Mouse (Mus musculus): ENCODE results near the gene Arhgap1. TPM values are rescaled to one million over a fixed set of nuclear protein-coding genes. Genes with fewer than 3 reads are reported as not detected.

Gene Arhgap1
- polyA plus RNA-seq, 1 experiment from 2014 or later, result 151 TPM

- H3K9me3 ChIP-seq (ENCODE audit: low read length), result no peaks in the 10 kb centered on the region
- no peak overlapping the region for H3K4me3 ChIP-seq (ENCODE audit: low read depth, low read length)
- no peaks in the 10 kb centered on the region for H3K36me3 ChIP-seq (ENCODE audit: insufficient read depth, low read length)
- no peak for ATAC-seq
- no peak overlapping the region for H3K4me2 ChIP-seq (replicated peaks; ENCODE audit: low read depth, low read length)
- H3K27me3 ChIP-seq (replicated peaks; ENCODE audit: insufficient read depth, low read length), result no peaks in the 10 kb centered on the region
- no peak overlapping the region for H3K9ac ChIP-seq (replicated peaks; ENCODE audit: low read depth)
- WGBS, result 91% methylated on average over 6 of the region's 6 CpGs
- TF ChIP-seq EP300 (IDR thresholded peaks at IDR 0.05), result no peak
- no peak for TF ChIP-seq CTCF (IDR thresholded peaks at IDR 0.05)
- no peak overlapping the region for H3K27ac ChIP-seq (ENCODE audit: low read length)
- 0 out of 2 replicates have a peak, but pooled peaks cover 3% of the 10 kb centered on the region for H3K4me1 ChIP-seq (ENCODE audit: insufficient read depth, low read depth, low read length)
- DNase-seq (ENCODE audit: low spot score), result no peak
Measured at GRCm38 (mm10) chr2:91708361-91708760, 58.7 kb downstream of the Arhgap1 start.

DNA sequence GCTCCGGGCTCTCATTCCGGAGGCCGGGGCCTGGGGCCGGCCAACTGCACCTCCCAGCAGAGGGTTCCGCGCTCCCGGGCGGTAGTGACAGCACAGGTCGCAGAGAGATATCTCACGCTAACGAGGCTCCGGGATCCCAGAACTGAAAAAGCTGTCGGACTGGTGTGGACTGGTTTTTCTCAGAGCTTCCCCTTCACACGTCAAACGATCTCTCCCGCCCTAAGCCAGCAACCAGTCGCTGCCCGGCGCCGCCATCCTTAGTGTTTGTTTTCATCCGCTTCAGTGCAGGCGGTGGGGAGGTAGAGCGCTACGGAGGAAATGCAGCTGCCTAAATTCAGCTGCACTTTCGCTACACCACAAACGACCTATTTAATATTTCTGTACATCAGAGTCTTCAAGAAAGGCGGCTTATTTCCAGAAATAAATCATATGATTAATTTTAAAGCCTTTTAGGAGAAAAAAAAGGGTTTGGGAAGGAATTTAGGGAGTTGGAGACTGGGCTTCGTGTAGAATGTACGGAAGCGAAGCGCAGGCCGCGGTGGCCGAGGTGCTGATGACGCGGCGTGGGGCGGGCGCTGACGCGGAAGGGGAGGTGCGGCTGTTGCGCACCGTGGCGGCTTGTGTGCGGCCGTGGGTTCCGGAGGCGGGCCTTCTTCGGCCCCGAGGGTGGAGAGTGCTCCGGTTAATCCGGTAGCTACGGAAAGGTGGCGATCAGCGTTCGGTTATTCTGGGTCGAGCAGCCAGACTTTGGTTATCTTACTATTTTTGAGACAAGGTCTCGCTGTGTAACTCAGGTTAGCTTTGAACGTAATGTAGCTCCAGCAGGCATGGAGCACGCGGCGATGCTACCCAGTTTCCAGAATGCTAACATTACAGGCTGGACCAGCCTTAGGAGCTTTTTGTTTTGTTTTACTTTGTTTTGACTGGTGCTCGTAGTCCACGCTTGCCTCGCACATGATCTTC is 60.9 kb downstream of the Arhgap1 start, which contains the start of the genes Atg13 and Harbi1:
TSS of gene Atg13 (minus strand) at position 305 of the 963 bp plus-strand sequence.
TSS of gene Harbi1 (plus strand) at position 581 of the 963 bp plus-strand sequence.
- H3K4me3 ChIP-seq (ENCODE audit: low read depth, low read length), result peak within 1 kb of the TSS; percentile 97
- H3K36me3 ChIP-seq (ENCODE audit: insufficient read depth, low read length), result no peaks in the 10 kb centered on the region
- under 1% methylated on average over 66 of the region's 66 CpGs for WGBS
- no peaks in the 10 kb centered on the region for H3K27me3 ChIP-seq (replicated peaks; ENCODE audit: insufficient read depth, low read length)
- H3K9ac ChIP-seq (replicated peaks; ENCODE audit: low read depth), result peak within 1 kb of the TSS; percentile 87
- H3K4me1 ChIP-seq (ENCODE audit: insufficient read depth, low read depth, low read length), result peaks cover 3% of the 10 kb centered on the region; the same call in 1 of the 2 replicates
- TF ChIP-seq CTCF (IDR thresholded peaks at IDR 0.05) (no peak), EP300 (IDR thresholded peaks at IDR 0.05) (peak; percentile 63)
- peak within 1 kb of the TSS; percentile 73 for H3K4me2 ChIP-seq (replicated peaks; ENCODE audit: low read depth, low read length)
- DNase-seq (ENCODE audit: low spot score) (peak; percentile 96), ATAC-seq (peak; percentile 99)
- no peaks in the 10 kb centered on the region for H3K9me3 ChIP-seq (ENCODE audit: low read length)
- peak within 1 kb of the TSS; percentile 91 for H3K27ac ChIP-seq (ENCODE audit: low read length)

DNA sequence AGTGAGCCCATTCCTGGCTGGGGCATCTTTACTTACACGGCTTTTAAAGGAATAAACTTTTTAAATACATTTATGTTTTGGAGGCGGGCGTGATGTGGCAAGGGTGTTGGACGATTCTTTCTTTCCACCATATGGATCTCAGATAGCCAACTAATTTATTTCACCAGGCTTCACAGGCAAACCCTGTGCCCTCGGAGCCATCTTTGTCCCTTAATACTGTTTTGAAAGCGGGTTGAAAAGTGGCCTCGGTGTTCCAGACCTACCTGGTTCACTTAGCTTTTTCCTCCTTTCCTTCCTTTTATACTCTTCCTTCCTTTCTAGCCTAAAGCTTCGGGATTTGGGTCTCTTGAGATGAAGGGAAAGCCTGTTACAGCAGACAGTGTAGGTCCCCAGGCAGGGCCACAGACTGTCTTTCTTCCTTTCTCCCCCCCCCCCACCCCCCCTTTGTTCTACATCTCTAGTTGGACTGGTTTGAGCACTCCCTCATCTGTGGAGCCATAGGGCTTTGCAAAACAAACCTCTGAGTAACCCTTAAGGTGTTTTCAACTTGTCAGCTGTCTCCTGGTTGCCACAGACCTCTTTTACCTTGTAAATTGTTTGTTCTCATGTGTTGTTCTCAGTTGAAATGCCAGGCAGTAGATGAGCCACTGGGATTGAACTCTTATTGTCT is 61.7 kb downstream of the Arhgap1 start:
- DNase-seq (ENCODE audit: low spot score) (peak; percentile 74), ATAC-seq (peak; percentile 32)
- H3K36me3 ChIP-seq (ENCODE audit: insufficient read depth, low read length), result no peaks in the 10 kb centered on the region
- no peaks in the 10 kb centered on the region for H3K27me3 ChIP-seq (replicated peaks; ENCODE audit: insufficient read depth, low read length)
- peak overlapping the region; percentile 73 for H3K4me2 ChIP-seq (replicated peaks; ENCODE audit: low read depth, low read length)
- TF ChIP-seq CTCF (IDR thresholded peaks at IDR 0.05) (no peak), EP300 (IDR thresholded peaks at IDR 0.05) (0 out of 2 replicates have a peak, but pooled peaks have one; percentile 29)
- no peaks in the 10 kb centered on the region for H3K9me3 ChIP-seq (ENCODE audit: low read length)
- H3K9ac ChIP-seq (replicated peaks; ENCODE audit: low read depth), result peak overlapping the region; percentile 54
- peak overlapping the region; percentile 97 for H3K4me3 ChIP-seq (ENCODE audit: low read depth, low read length)
- peaks cover 3% of the 10 kb centered on the region; the same call in 1 of the 2 replicates for H3K4me1 ChIP-seq (ENCODE audit: insufficient read depth, low read depth, low read length)
- peak overlapping the region; percentile 91 for H3K27ac ChIP-seq (ENCODE audit: low read length)
- WGBS, result 2% methylated on average over 8 of the region's 8 CpGs

DNA sequence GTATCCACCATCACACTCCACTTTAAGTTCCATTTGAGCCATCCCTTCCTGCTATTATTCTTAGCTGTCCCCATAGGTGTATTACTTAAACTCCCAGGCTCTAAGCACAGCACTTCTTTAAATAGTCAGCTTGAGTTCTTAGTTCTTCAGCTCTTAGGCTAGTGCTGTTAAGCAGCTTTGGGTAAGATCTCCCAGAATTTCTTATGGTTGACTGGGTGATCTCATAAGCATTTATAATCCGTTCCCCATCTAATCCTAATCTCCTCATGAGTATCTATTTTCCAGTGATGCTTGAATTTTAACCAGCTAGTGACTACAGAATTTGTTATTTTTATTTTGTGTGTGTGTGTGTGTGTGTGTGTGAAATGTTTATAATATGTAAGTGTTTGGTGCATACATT is 65.3 kb downstream of the Arhgap1 start:
- Histone ChIP-seq H3K27ac (ENCODE audit: low read length) (no peak overlapping the region), H3K4me1 (ENCODE audit: insufficient read depth, low read depth, low read length) (peaks cover 3% of the 10 kb centered on the region; the same call in 1 of the 2 replicates), H3K27me3 (replicated peaks; ENCODE audit: insufficient read depth, low read length) (no peaks in the 10 kb centered on the region), H3K36me3 (ENCODE audit: insufficient read depth, low read length) (0 out of 2 replicates have a peak, but pooled peaks cover 3% of the 10 kb centered on the region), H3K4me3 (ENCODE audit: low read depth, low read length) (no peak overlapping the region), H3K4me2 (replicated peaks; ENCODE audit: low read depth, low read length) (no peak overlapping the region), H3K9me3 (ENCODE audit: low read length) (no peaks in the 10 kb centered on the region), H3K9ac (replicated peaks; ENCODE audit: low read depth) (no peak overlapping the region)
- WGBS, result 91% methylated on average over 1 of the region's 1 CpGs
- DNase-seq (ENCODE audit: low spot score) (no peak), ATAC-seq (no peak)
- TF ChIP-seq EP300 (IDR thresholded peaks at IDR 0.05), result no peak
- TF ChIP-seq CTCF (IDR thresholded peaks at IDR 0.05), result no peak

DNA sequence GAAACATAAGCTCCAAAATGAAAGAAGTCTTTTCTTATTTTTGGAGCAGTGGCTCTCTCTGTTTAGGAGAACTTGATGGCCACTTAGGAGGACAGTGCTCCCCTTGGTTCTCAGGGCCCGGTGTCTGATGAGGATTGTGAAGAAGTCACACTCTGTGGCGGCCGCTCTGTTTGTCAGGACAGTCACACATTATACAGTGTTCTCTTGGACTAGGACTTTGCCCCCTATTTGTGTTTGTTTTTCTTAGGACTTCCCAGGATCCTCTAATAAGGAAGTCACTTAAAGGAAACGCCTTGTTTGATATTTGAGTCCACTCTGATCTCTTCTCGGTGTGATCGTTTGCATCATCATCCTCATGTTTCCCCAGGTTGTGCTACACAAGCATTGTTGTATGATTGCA is 68.6 kb downstream of the Arhgap1 start:
- Histone ChIP-seq H3K9ac (replicated peaks; ENCODE audit: low read depth) (no peak overlapping the region), H3K27me3 (replicated peaks; ENCODE audit: insufficient read depth, low read length) (no peaks in the 10 kb centered on the region), H3K4me3 (ENCODE audit: low read depth, low read length) (no peak overlapping the region), H3K4me1 (ENCODE audit: insufficient read depth, low read depth, low read length) (no peaks in the 10 kb centered on the region; the same call in 1 of the 2 replicates), H3K4me2 (replicated peaks; ENCODE audit: low read depth, low read length) (no peak overlapping the region), H3K9me3 (ENCODE audit: low read length) (no peaks in the 10 kb centered on the region), H3K36me3 (ENCODE audit: insufficient read depth, low read length) (peaks cover 12% of the 10 kb centered on the region), H3K27ac (ENCODE audit: low read length) (no peak overlapping the region)
- DNase-seq (ENCODE audit: low spot score), result no peak
- ATAC-seq, result no peak
- WGBS, result 71% methylated on average over 6 of the region's 6 CpGs
- TF ChIP-seq CTCF (IDR thresholded peaks at IDR 0.05) (no peak), EP300 (IDR thresholded peaks at IDR 0.05) (no peak)

Other genes with a start within 250 kb of the Arhgap1 start
- 27.0 and 38.9 TPM in 2 replicates for gene 1110051M20Rik, start 205.2 kb upstream of the Arhgap1 start, polyA plus RNA-seq (2015; fragmentation: Nextera tagmentation; extraction: Ambion mirVana)
- 18.9 TPM in 2 replicates for gene Lrp4, start 192.3 kb upstream of the Arhgap1 start, polyA plus RNA-seq (2015; fragmentation: Nextera tagmentation; extraction: Ambion mirVana)
- 25.9 and 31.8 TPM in 2 replicates for gene Ckap5, start 123.1 kb upstream of the Arhgap1 start, polyA plus RNA-seq (2015; fragmentation: Nextera tagmentation; extraction: Ambion mirVana)
- 0.49 and 0.63 TPM in 2 replicates for gene F2, start 13.4 kb upstream of the Arhgap1 start, polyA plus RNA-seq (2015; fragmentation: Nextera tagmentation; extraction: Ambion mirVana)
- 4.7 and 5.2 TPM in 2 replicates for gene Zfp408, start 69 bp upstream of the Arhgap1 start, polyA plus RNA-seq (2015; fragmentation: Nextera tagmentation; extraction: Ambion mirVana)
- gene Atg13, start 60.7 kb downstream of the Arhgap1 start, polyA plus RNA-seq (2015; fragmentation: Nextera tagmentation; extraction: Ambion mirVana), result 23.1 and 26.2 TPM in 2 replicates
- 11.5 and 12.2 TPM in 2 replicates for gene Harbi1, start 61.0 kb downstream of the Arhgap1 start, polyA plus RNA-seq (2015; fragmentation: Nextera tagmentation; extraction: Ambion mirVana)
- gene Ambra1, start 80.3 kb downstream of the Arhgap1 start, polyA plus RNA-seq (2015; fragmentation: Nextera tagmentation; extraction: Ambion mirVana), result 7.1 and 7.3 TPM in 2 replicates

All from lung, postnatal 0 days (tissue).